Mouse (Mus musculus) hindlimb bud, embryonic 11.5 days (tissue): ENCODE measurements around the gene Senp1.

ENCODE experiments used
- DNase-seq: peaks from one replicate; pipeline ENCODE4 v3.0.0-alpha.2; 2012; ENCODE audit warnings: low read depth, low spot score; ENCODE audit errors: extremely low spot score

Senp1 gene

DNA sequence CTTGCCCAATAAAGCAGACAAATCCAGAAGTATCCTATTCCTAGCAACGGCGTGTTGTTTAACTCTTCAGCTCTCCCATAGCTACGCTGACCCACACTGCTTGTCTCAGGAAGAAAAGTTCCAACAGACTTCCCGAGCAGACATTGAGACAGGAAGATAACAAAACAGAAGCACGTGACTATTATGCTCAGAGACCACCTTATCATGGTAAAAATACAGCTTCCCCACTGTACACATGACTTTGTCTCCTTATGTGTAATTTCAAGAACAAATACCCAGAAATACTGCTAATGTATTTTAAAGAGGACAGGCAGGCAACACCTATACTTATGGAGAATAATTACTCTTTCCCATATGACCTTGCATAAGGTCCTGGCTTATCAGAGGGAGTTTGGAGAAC is 41.9 kb downstream of the Senp1 start:
- no peak for DNase-seq

DNA sequence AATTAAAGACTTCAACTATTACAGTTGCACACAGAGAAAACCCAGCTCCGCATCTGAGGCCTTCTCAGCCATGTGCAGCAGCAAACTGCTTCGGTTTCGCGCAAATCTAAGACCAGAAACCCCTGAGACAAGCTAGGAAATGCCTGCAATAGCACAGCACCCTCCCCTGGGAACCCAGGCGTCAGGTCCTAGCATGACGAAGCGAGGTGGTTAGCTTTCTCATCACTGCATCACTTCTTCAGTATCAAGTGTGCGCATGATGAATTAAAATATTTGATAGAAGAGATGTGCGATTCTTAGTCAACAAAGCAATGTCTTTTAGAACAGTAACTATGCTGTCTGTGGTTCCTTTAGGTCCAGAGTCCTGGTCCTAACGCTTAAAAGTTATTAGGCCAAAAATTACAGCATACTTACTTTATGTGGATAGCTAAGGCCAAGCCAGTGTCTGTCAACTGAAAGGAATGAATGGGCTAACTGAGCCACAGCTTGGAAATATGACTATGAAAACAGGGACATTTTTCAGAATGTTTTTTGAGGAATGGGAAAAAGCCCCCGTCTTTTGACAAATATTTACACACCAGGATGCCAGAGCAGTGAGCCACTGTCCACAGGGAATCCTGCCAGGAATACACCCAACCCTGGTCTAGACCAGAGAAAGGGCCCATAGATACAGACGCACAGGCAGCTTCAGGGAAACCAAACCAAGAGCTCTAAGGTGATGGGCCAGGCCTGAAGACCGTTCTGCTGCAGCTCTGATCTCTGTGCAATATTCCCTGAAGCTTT is 44.4 kb downstream of the Senp1 start:
- no peak for DNase-seq

GRCm38 (mm10) chr15:98044387-98044786 is 49.2 kb downstream of the Senp1 start:
- no peak for DNase-seq

GRCm38 (mm10) chr15:98043967-98044366 is 49.6 kb downstream of the Senp1 start:
- DNase-seq = no peak

DNA sequence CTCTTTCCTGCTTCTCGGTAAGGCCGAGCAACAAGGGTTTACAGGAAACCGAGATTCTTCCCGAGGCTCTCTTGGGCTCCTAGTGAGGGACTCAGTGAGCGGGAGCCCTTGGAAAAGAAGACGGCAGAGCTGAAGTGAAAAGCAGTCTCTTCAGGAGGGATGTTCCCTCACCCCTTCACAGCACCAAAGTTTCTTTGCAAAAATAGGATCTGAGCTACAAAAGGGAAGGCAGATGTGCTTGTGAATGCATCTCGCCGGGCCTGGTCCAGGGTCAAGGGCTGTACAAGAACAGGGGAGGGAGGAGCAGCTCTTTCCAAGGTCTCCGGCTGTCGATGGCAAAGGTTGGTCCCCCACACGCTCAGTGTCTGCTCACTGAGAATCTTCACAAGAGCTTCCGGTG is 51.0 kb downstream of the Senp1 start:
- DNase-seq = no peak

GRCm38 (mm10) chr15:98039682-98040081 is 53.9 kb downstream of the Senp1 start:
- no peak for DNase-seq

- no peak for DNase-seq
Measured at GRCm38 (mm10) chr15:98036578-98036977, 57.0 kb downstream of the Senp1 start.

- no peak for DNase-seq
Measured at GRCm38 (mm10) chr15:98035076-98035755, 58.3 kb downstream of the Senp1 start.

- no peak for DNase-seq
Measured at GRCm38 (mm10) chr15:98033233-98033748, 60.3 kb downstream of the Senp1 start.

- no peak for DNase-seq
Measured at GRCm38 (mm10) chr15:98029798-98030197, 63.7 kb downstream of the Senp1 start.

DNA sequence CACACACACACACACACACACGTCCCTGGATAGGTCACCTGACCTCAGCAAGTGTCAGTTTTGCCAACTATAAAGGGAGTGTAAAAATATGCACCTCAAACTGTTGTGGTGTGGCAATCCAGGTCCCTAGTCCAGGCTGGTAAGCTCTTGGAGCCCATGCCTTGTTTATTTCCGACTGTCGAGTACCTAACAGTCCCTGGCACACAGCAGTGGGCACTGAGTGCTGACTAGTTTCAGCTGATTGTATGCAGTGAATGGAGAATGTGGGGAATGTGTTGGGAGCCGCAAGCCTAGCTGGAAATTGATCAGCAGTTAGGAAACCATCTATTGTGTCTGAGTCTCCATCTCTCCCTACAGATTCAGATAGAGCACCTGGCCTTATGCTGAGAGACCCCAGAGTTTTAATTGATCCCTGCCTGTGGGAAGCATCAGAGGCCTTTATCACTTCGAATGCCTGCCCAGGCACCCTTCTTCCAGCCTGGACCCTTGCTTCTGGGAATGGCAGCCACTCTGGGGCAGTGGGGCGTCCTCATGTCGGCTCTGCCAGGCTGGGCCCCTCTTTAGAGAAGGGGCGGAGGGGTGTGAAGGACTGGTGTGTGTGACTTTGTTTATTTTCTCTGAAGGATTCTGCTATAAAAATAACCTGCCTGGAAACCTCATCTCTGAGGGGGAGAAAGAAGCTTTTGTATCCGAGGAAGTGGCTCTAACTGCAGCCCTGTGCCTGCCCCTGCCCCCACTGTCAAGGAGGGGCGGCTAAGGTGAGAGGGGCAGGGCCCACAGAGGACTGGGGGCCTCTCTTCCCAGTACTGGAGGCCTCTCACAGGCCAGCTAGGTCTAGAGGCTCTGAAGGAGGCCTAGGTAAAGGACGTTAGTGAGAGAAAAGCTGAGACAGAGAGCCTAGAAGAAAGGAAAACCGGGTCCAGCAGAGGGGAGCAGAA is 66.3 kb downstream of the Senp1 start:
- DNase-seq = no peak

GRCm38 (mm10) chr15:98025611-98026010 is 67.9 kb downstream of the Senp1 start:
- DNase-seq = no peak

- DNase-seq = no peak
Measured at GRCm38 (mm10) chr15:98023137-98023536, 70.4 kb downstream of the Senp1 start.

- DNase-seq = peak; percentile 58
Measured at GRCm38 (mm10) chr15:98021886-98022285, 71.7 kb downstream of the Senp1 start.

- DNase-seq = no peak
Measured at GRCm38 (mm10) chr15:98019047-98019446, 74.5 kb downstream of the Senp1 start.

DNA sequence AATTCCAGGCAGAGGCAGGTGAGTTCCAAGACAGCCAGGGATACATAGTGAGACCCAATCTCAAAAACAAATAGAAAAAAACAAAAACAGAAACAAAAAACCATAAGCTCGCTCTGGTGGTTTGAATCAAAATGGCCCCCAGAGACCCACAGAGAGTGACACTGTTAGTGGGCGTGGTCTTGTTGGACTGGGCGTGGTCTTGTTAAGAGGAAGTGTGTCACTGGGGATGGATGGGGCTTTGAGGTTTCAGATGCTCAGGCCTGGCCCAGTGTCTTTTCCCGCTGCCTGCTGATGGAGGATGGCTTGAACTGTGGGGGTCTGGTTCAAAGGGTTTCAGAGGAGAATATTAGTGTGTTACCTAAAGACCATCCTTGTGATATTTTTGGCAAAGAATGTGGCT is 75.6 kb downstream of the Senp1 start:
- no peak for DNase-seq

GRCm38 (mm10) chr15:98012810-98013209 is 80.7 kb downstream of the Senp1 start:
- DNase-seq = no peak

GRCm38 (mm10) chr15:98005181-98005580 is 88.4 kb downstream of the Senp1 start:
- DNase-seq = no peak

DNA sequence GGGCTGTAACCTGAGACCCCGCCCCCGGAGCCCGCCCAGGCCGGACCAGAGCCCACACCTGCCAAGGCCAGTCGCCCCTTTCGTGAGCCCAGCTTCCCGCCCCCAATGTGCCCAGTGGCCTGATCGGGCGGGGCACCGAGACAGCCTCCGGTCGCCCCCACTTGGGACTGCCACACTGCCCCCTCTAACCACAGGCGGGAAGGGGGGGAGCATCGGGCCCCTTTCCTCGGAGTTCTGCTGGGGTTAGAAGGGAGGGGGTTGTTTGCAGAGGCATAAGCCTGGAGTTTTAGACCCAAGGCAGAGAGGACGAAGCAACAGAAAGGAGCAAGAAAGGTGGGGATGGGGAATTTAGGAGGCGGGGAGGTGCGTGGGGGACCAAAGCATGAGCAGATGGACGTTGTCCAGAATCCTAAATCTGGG is 88.8 kb downstream of the Senp1 start:
- no peak for DNase-seq

DNA sequence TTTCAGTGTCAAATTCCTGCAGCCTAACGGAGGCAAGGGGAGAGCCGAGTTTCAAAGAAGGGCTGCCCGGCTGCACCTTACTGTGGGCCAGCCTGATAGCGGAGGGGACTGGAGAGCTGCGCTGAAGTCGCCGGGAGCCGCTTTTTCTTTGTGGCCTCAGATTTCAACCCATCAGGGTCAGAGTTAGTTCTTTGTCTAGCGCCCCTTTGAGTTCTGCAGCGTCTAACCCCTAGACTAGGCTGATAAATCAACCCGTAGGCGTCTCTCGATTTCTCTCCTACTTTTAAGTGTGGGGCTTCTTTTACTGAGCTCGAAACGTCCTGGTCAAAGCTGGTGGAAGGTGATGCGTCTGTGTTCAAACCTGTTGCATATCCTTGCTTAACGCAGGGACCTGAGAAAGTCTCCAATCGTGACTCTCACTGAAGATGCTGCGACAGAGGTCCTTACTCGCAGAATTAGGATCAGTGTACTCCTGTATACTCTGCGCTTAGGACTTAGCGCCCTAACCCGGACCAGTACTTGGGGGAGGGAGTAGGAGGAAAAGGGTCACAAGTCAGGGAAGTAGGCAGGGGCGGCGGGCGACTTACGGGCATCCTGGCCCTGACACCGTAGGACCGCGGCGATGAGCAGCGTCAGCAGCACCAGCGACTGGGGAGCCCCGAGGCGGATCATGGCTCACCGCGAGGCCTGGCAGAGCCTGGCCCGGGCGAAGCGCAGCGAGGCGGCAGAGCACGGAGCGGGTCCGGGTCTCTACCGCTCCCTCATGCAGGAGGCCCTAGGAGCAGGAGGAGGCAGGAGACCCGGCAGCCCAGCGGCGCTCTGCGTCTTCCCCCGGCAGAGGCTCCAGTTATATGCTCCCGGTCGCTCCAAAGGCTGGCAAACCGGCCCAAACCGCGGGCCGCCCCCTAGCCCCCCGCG is 89.5 kb downstream of the Senp1 start, which contains the start of gene Col2a1:
Col2a1 (minus strand) TSS at position 874 of the 918 bp plus-strand sequence.
- no peak for DNase-seq
